ENCODE assay signal across 9 mouse cellular contexts in the genomic region with DNA sequence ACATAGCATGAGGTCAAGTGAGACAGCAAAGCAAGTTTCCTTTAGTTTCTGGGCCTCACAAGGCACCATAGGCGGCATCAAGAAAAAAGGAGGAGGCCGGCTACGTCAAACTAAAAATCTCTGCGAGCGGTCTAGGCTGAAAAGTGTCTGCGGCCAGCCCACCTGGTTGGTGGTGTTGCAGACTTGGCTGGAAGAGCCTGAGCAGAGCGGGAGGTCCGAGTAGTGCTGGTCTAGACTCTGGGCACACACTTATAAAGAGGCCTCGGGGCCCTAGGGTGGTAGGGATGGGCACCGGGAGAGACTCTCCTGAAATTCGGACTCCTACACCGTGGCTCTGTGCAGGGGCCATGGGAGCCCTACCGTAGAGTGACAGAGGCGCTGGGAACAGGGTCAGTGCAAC. TPM values are rescaled to one million over a fixed set of nuclear protein-coding genes. Genes with fewer than 3 reads are reported as not detected.
DNase-seq lines count a peak whose midpoint lies in the region; ATAC-seq lines count a peak whose summit lies in the region.
"Had no signal": no experiment of that assay in that cellular context is flagged by ENCODE, and none has a peak within 500 bp of the region (broad histone marks: within the 10 kb centered on the region; RNA-seq: fewer than 3 reads in every experiment).

No protein-coding gene starts in this region.

- no peak for ATAC-seq in heart, embryonic 15.5 days (replicated peaks; ENCODE audit: insufficient number of reproducible peaks, insufficient read depth, low FRiP score, low read depth)
- ATAC-seq in embryonic facial prominence, embryonic 15.5 days (ENCODE audit: insufficient number of reproducible peaks, low FRiP score, low TSS enrichment, low read depth), result peak; percentile 71; the same call in 1 of the 2 replicates
- peak; percentile 66; the same call in 1 of the 2 replicates for ATAC-seq in stomach, embryonic 14.5 days (ENCODE audit: insufficient number of reproducible peaks, insufficient read depth, low FRiP score, low read depth)

- DNase-seq in heart, postnatal 10 days, result no peak
- peak; percentile 72 for DNase-seq in adrenal gland, postnatal 14 days
- DNase-seq in kidney, postnatal 14 days, result peak; percentile 34
- DNase-seq in midbrain, embryonic 10.5 days (ENCODE audit: low spot score), result peak; percentile 64
- no peak for DNase-seq in thymus, adult 18-20 months

- peaks cover 9% of the 10 kb centered on the region for H3K4me1 ChIP-seq in heart, embryonic 15.5 days (replicated peaks)
- H3K4me1 ChIP-seq in embryonic facial prominence, embryonic 15.5 days, result peaks cover 20% of the 10 kb centered on the region
- H3K4me1 ChIP-seq in midbrain, embryonic 10.5 days, result peaks cover 24% of the 10 kb centered on the region
- H3K4me1 ChIP-seq in stomach, embryonic 14.5 days (ENCODE audit: control insufficient read depth, insufficient read depth, low read length), result peaks cover 8% of the 10 kb centered on the region; the same call in 1 of the 2 replicates

- intact Hi-C loops in heart, postnatal 10 days (cut with DNase I), result no loop called here

- H3K9me3 ChIP-seq in heart, embryonic 15.5 days (replicated peaks), result no peaks in the 10 kb centered on the region
- no peaks in the 10 kb centered on the region for H3K9me3 ChIP-seq in embryonic facial prominence, embryonic 15.5 days (replicated peaks)
- no peaks in the 10 kb centered on the region for H3K9me3 ChIP-seq in midbrain, embryonic 10.5 days (replicated peaks)
- H3K9me3 ChIP-seq in stomach, embryonic 14.5 days (ENCODE audit: control insufficient read depth, low read depth, low read length), result no peaks in the 10 kb centered on the region

- H3K27me3 ChIP-seq in heart, embryonic 15.5 days, result peaks cover 11% of the 10 kb centered on the region
- no peaks in the 10 kb centered on the region for H3K27me3 ChIP-seq in embryonic facial prominence, embryonic 15.5 days
- peaks cover 32% of the 10 kb centered on the region for H3K27me3 ChIP-seq in midbrain, embryonic 10.5 days (ENCODE audit: low read depth, poor library complexity, severe bottlenecking)
- H3K27me3 ChIP-seq in stomach, embryonic 14.5 days (ENCODE audit: control insufficient read depth, insufficient read depth, low read length), result no peaks in the 10 kb centered on the region

- WGBS in heart, embryonic 15.5 days, result 4% methylated on average over 14 of the region's 14 CpGs
- 2% methylated on average over 14 of the region's 14 CpGs for WGBS in embryonic facial prominence, embryonic 15.5 days
- 5% methylated on average over 14 of the region's 14 CpGs for WGBS in midbrain, embryonic 10.5 days
- WGBS in stomach, embryonic 14.5 days, result 3% methylated on average over 14 of the region's 14 CpGs

- no peak overlapping the region for H3K27ac ChIP-seq in heart, embryonic 15.5 days
- H3K27ac ChIP-seq in embryonic facial prominence, embryonic 15.5 days (replicated peaks), result no peak overlapping the region
- H3K27ac ChIP-seq in midbrain, embryonic 10.5 days (replicated peaks), result peak overlapping the region; percentile 81
- no peak overlapping the region for H3K27ac ChIP-seq in stomach, embryonic 14.5 days (ENCODE audit: low read length)

- no peaks in the 10 kb centered on the region for H3K36me3 ChIP-seq in heart, embryonic 15.5 days
- no peaks in the 10 kb centered on the region for H3K36me3 ChIP-seq in embryonic facial prominence, embryonic 15.5 days
- H3K36me3 ChIP-seq in midbrain, embryonic 10.5 days, result no peaks in the 10 kb centered on the region
- no peaks in the 10 kb centered on the region for H3K36me3 ChIP-seq in stomach, embryonic 14.5 days (ENCODE audit: control insufficient read depth, insufficient read depth, low read length)

- H3K4me2 ChIP-seq in heart, embryonic 15.5 days, result peak overlapping the region; percentile 64
- H3K4me2 ChIP-seq in embryonic facial prominence, embryonic 15.5 days (replicated peaks), result peak overlapping the region; percentile 59
- peak overlapping the region; percentile 58 for H3K4me2 ChIP-seq in stomach, embryonic 14.5 days (replicated peaks; ENCODE audit: low read depth, low read length)

- peak overlapping the region; percentile 45 for H3K4me3 ChIP-seq in heart, embryonic 15.5 days
- H3K4me3 ChIP-seq in embryonic facial prominence, embryonic 15.5 days (replicated peaks), result peak overlapping the region; percentile 43
- peak overlapping the region; percentile 52 for H3K4me3 ChIP-seq in midbrain, embryonic 10.5 days
- H3K4me3 ChIP-seq in stomach, embryonic 14.5 days (ENCODE audit: low read depth, low read length), result peak overlapping the region; percentile 28; the same call in 1 of the 2 replicates

- H3K9ac ChIP-seq in heart, embryonic 15.5 days, result peak overlapping the region; percentile 42; the same call in 1 of the 2 replicates
- H3K9ac ChIP-seq in embryonic facial prominence, embryonic 15.5 days, result no peak overlapping the region
- H3K9ac ChIP-seq in stomach, embryonic 14.5 days (replicated peaks; ENCODE audit: low read depth, low read length), result no peak overlapping the region; the same call in 1 of the 2 replicates

RNA-seq across cellular contexts. Expression of gene Scn2b, which starts 1.9 kb away (rescaled TPM):
- 1.2 and 2.6 TPM in 2 replicates for polyA plus RNA-seq in heart, embryonic 15.5 days (2015; fragmentation: Nextera tagmentation; extraction: Ambion mirVana)
- 1 to 10 TPM in 1 of 2 experiments, under 1 TPM in 1; 0.79 to 1.1 TPM for total RNA-seq in heart, postnatal 10 days (2021)
- 7.6 and 8.6 TPM in 2 replicates for total RNA-seq in adrenal gland, postnatal 14 days (2021)
- polyA plus RNA-seq in embryonic facial prominence, embryonic 15.5 days (2015; fragmentation: Nextera tagmentation; extraction: Ambion mirVana), result 4.1 and 4.4 TPM in 2 replicates
- 4.2 and 5.6 TPM in 2 replicates for polyA plus RNA-seq in midbrain, embryonic 10.5 days (2016; fragmentation: Nextera tagmentation; extraction: Ambion mirVana)
- 3.6 and 5.5 TPM in 2 replicates for polyA plus RNA-seq in stomach, embryonic 14.5 days (2014; fragmentation: Nextera tagmentation; extraction: Ambion mirVana)
- total RNA-seq: CH12.LX had no signal

RNA-seq across cellular contexts. Expression of gene Scn4b, which starts 22.5 kb away (rescaled TPM):
- 0.16 and 1.2 TPM in 2 replicates for polyA plus RNA-seq in heart, embryonic 15.5 days (2015; fragmentation: Nextera tagmentation; extraction: Ambion mirVana)
- under 1 TPM; 0.20 to 0.22 TPM for total RNA-seq in heart, postnatal 10 days (2021)
- total RNA-seq in adrenal gland, postnatal 14 days (2021), result 0.56 and 0.59 TPM in 2 replicates
- polyA plus RNA-seq in embryonic facial prominence, embryonic 15.5 days (2015; fragmentation: Nextera tagmentation; extraction: Ambion mirVana), result 1.00 and 1.6 TPM in 2 replicates
- polyA plus RNA-seq in midbrain, embryonic 10.5 days (2016; fragmentation: Nextera tagmentation; extraction: Ambion mirVana), result 0.16 and 0.28 TPM in 2 replicates
- polyA plus RNA-seq in stomach, embryonic 14.5 days (2014; fragmentation: Nextera tagmentation; extraction: Ambion mirVana), result 0.04 TPM in 1 of 2 replicates, not detected in the other

RNA-seq across cellular contexts. Expression of gene Jaml, which starts 36.7 kb away (rescaled TPM):
- polyA plus RNA-seq in heart, embryonic 15.5 days (2015; fragmentation: Nextera tagmentation; extraction: Ambion mirVana), result 0.19 and 0.71 TPM in 2 replicates
- total RNA-seq in heart, postnatal 10 days (2021), result under 1 TPM; 0.19 to 0.30 TPM
- 1.0 and 3.4 TPM in 2 replicates for total RNA-seq in adrenal gland, postnatal 14 days (2021)
- 0.41 and 0.77 TPM in 2 replicates for polyA plus RNA-seq in embryonic facial prominence, embryonic 15.5 days (2015; fragmentation: Nextera tagmentation; extraction: Ambion mirVana)
- polyA plus RNA-seq in midbrain, embryonic 10.5 days (2016; fragmentation: Nextera tagmentation; extraction: Ambion mirVana), result 0.10 and 0.14 TPM in 2 replicates
- 2.8 and 4.2 TPM in 2 replicates for polyA plus RNA-seq in stomach, embryonic 14.5 days (2014; fragmentation: Nextera tagmentation; extraction: Ambion mirVana)

Comparison
In these comparisons a context has a peak if more than half of its experiments do, and no peak if none do; other contexts are left out.
1. DNase-seq: peak in adrenal gland, postnatal 14 days (single experiment), kidney, postnatal 14 days (single experiment) and midbrain, embryonic 10.5 days (single experiment); none in heart, postnatal 10 days (0 of 2) and thymus, adult 18-20 months (0 of 2).
2. Peak in every context shown above with its lines, with median percentiles within 50 percentile points of each other: H3K4me2 ChIP-seq and H3K4me3 ChIP-seq.